Mouse (Mus musculus): ENCODE results near the gene Cdkal1. TPM values are rescaled to one million over a fixed set of nuclear protein-coding genes. Genes with fewer than 3 reads are reported as not detected.

Gene Cdkal1
- total RNA-seq, 2 experiments from 2014 or later = 29.2 to 32.1 TPM

GRCm38 (mm10) chr13:29210159-29211021 is 645.1 kb downstream of the Cdkal1 start:
- intact Hi-C loops (cut with DNase I) = no loop called here
- peak in 1 of 2 experiments; percentile 45 for DNase-seq

- DNase-seq = peak in 1 of 2 experiments; percentile 41
- intact Hi-C loops (cut with DNase I) = loop anchor here (5.0 to 10.0 kb wide), 2 partner anchors 74 to 396 kb away; no protein-coding TSS in a partner anchor
These were observed 646.7 kb downstream of the Cdkal1 start for GRCm38 (mm10) chr13:29208749-29209148.

- intact Hi-C loops (cut with DNase I) = loop anchor here (2.0 to 10.0 kb wide), 4 partner anchors 245 to 787 kb away; no protein-coding TSS in a partner anchor
- DNase-seq = no peak
These were observed 651.6 kb downstream of the Cdkal1 start for GRCm38 (mm10) chr13:29203856-29204255.

DNA sequence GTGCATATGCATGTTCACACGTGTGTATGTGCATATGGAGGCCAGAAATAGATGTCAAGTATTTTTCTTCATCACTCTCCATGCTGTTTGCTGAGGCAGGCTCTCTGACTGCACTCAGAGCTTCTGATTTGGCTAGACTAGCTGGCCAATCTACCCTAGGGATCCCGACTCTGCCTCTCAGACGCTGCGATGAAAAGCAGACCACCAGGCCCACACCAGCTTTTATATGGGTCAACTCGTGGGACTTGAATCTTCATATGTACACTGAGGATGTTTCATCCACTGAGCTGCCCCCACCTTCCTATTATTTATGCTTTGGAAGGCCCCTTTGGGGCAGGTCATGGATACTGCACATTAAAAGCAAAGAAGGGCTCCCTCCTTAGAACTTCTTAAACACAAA is 652.0 kb downstream of the Cdkal1 start:
- intact Hi-C loops (cut with DNase I) = loop anchor here (2.0 to 10.0 kb wide), 4 partner anchors 245 to 786 kb away; no protein-coding TSS in a partner anchor
- DNase-seq = no peak

GRCm38 (mm10) chr13:29202562-29202961 is 652.9 kb downstream of the Cdkal1 start:
- intact Hi-C loops (cut with DNase I) = loop anchor here (2.0 to 10.0 kb wide), 4 partner anchors 244 to 785 kb away; no protein-coding TSS in a partner anchor
- DNase-seq = peak; percentile 93 to 95

GRCm38 (mm10) chr13:29199679-29200078 is 655.8 kb downstream of the Cdkal1 start:
- peak; percentile 85 to 91 for DNase-seq
- intact Hi-C loops (cut with DNase I) = loop anchor here (5.0 to 10.0 kb wide), 3 partner anchors 405 to 782 kb away; no protein-coding TSS in a partner anchor

GRCm38 (mm10) chr13:29196798-29197498 is 658.5 kb downstream of the Cdkal1 start:
- intact Hi-C loops (cut with DNase I) = no loop called here

GRCm38 (mm10) chr13:29195722-29196121 is 659.8 kb downstream of the Cdkal1 start:
- intact Hi-C loops (cut with DNase I) = no loop called here
- no peak for DNase-seq

More at GRCm38 (mm10) chr13:29196798-29197498, 658.5 kb downstream of the Cdkal1 start:
- no peak for DNase-seq

DNA sequence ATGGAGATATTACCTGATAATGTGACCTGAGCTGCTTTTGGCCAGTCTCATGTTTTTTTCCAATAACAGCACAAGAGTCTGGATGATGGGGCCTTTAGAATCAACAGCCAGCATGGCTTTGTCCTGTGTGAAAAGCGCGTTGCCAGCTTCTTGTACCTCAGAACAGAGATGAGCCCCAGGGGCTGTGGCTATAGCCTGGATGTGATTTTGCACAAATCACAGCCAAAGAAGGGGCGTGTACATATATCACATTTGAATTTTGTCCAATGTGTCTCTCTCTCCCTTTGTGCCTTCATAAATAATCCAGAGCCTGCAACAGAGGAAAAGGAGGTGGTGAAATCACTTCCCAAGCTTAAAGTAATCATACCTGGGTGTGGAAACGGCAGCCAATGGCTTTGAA is 660.5 kb downstream of the Cdkal1 start:
- no peak for DNase-seq
- intact Hi-C loops (cut with DNase I) = no loop called here

GRCm38 (mm10) chr13:29192697-29193096 is 662.8 kb downstream of the Cdkal1 start:
- peak in 1 of 2 experiments; percentile 54 for DNase-seq
- intact Hi-C loops (cut with DNase I) = no loop called here

GRCm38 (mm10) chr13:29190548-29190947 is 664.9 kb downstream of the Cdkal1 start:
- intact Hi-C loops (cut with DNase I) = no loop called here
- DNase-seq = peak; percentile 65 to 76

GRCm38 (mm10) chr13:29186748-29187147 is 668.7 kb downstream of the Cdkal1 start:
- no peak for DNase-seq
- intact Hi-C loops (cut with DNase I) = no loop called here

DNA sequence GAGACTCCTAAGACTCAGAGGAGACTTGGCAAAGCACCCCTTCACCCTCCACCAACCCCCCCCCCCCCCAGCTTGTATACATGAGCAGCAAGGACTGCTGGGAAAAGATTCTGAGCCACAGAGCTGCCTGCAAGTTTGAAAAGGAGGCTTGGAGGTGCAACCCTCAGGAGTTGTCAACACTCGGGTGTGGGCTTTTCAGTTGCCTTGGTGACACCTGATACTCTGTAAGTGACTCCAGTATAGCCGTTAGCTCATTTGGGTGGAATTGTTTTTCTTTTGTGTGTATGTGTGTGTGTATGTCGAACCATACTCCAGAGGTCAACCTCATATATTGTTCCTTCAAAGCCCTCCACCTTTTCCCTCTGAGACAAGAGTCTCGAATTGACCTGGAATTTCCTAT is 669.9 kb downstream of the Cdkal1 start:
- no peak for DNase-seq
- intact Hi-C loops (cut with DNase I) = no loop called here

- no peak for DNase-seq
- intact Hi-C loops (cut with DNase I) = no loop called here
These were observed 670.9 kb downstream of the Cdkal1 start for GRCm38 (mm10) chr13:29184545-29184944.

- no peak for DNase-seq
- intact Hi-C loops (cut with DNase I) = no loop called here
These were observed 675.6 kb downstream of the Cdkal1 start for GRCm38 (mm10) chr13:29179861-29180260.

- no peak for DNase-seq
- intact Hi-C loops (cut with DNase I) = no loop called here
These were observed 676.2 kb downstream of the Cdkal1 start for GRCm38 (mm10) chr13:29179260-29179659.

- peak; percentile 72 to 76 for DNase-seq
- intact Hi-C loops (cut with DNase I) = no loop called here
These were observed 677.5 kb downstream of the Cdkal1 start for GRCm38 (mm10) chr13:29177889-29178486.

DNA sequence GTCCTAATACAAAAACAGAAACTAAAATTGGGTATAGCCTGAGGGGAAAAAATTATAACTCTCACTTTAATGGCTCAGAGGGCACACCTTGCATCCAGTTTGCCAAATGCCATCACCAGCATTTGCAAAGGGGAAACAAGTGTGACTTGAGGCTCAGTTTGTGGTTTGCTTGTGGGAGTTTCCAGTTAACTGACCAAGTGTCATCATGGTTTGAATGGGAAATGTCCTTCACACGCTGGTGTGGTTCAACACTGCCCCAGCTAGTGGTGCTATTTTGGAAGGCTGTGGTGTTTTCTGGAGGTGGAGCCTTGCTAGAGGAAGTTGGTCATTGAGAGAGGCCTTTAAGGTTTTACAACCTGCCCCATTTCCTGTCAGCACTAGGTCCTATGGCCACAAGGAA is 686.1 kb downstream of the Cdkal1 start:
- intact Hi-C loops (cut with DNase I) = no loop called here
- no peak for DNase-seq

GRCm38 (mm10) chr13:29164845-29165524 is 690.5 kb downstream of the Cdkal1 start:
- intact Hi-C loops (cut with DNase I) = no loop called here
- DNase-seq = no peak

DNA sequence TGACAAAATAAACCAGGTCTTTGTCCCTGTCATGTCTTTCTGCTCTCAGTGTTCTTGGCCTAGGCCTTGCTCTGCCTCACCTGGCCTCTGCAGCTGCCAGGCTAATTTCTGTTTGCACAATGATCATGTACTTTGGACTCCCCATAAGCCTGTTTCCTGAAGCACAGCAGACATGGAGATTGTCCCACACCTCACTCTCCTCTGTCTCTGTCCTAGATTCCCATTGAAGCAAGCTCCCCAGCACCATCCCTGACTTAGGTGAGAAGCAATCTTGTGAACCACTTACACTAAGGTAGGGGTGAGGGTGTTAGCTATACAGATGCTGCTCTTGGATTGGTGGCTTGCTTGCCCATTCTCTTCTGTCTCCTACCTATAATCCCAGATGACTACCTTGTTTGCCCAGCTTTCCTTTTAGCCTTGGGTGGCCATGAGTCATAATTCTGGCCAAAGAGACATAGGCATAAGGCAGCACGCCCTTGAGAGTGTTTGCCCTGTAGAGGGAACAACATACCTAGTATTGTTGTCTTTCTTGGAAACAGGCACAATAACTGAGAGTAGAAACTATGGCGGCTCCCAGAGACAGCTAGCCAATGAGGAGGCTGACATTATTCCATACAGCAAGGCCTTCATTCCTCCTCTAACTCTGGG is 692.5 kb downstream of the Cdkal1 start:
- intact Hi-C loops (cut with DNase I) = no loop called here
- DNase-seq = no peak

All from heart, postnatal 10 days (tissue).